Mouse (Mus musculus) cerebellum, adult 18-20 months (tissue): ENCODE data around the gene Klhdc7b.
A peak's percentile ranks its signal among the peaks of the same experiment; 100 is the strongest.

Experiments
- DNase-seq, 2 experiments: peaks; one replicate each; pipeline ENCODE4 v3.0.0; 2021

Gene Klhdc7b

GRCm38 (mm10) chr15:89376040-89376439 lies 8.7 kb upstream of the Klhdc7b start:
- peak in 1 of 2 experiments; percentile 22 for DNase-seq

GRCm38 (mm10) chr15:89376957-89377356 lies 7.8 kb upstream of the Klhdc7b start, which contains the start of gene Tymp:
TSS of gene Tymp (minus strand) at chr15:89377039.
- DNase-seq, result peak in 1 of 2 experiments; percentile 31

- peak in 1 of 2 experiments; percentile 39 for DNase-seq
These were observed 7.4 kb upstream of the Klhdc7b start for GRCm38 (mm10) chr15:89377362-89377761.

GRCm38 (mm10) chr15:89377938-89378828 lies 6.5 kb upstream of the Klhdc7b start:
- peak in 1 of 2 experiments; percentile 57 for DNase-seq

- DNase-seq, result peak; percentile 86 to 89
These were observed 5.8 kb upstream of the Klhdc7b start, which contains the start of gene Odf3b for GRCm38 (mm10) chr15:89378831-89379401. TSS of gene Odf3b (minus strand) at chr15:89379282.

- peak; percentile 61 to 69 for DNase-seq
These were observed 5.3 kb upstream of the Klhdc7b start for GRCm38 (mm10) chr15:89379429-89379828.

- no peak for DNase-seq
These were observed 2.4 kb downstream of the Klhdc7b start for GRCm38 (mm10) chr15:89387127-89387526.

- DNase-seq, result peak; percentile 55 to 65
These were observed 5.4 kb downstream of the Klhdc7b start for GRCm38 (mm10) chr15:89390081-89390480.

GRCm38 (mm10) chr15:89396883-89397282 lies 12.2 kb downstream of the Klhdc7b start:
- no peak for DNase-seq

- DNase-seq, result peak in 1 of 2 experiments; percentile 10
These were observed 13.4 kb downstream of the Klhdc7b start for GRCm38 (mm10) chr15:89398146-89398545.

- no peak for DNase-seq
These were observed 15.0 kb downstream of the Klhdc7b start for GRCm38 (mm10) chr15:89399716-89400115.

- no peak for DNase-seq
These were observed 17.8 kb downstream of the Klhdc7b start for GRCm38 (mm10) chr15:89402471-89402870.

- no peak for DNase-seq
These were observed 20.3 kb downstream of the Klhdc7b start for GRCm38 (mm10) chr15:89404831-89405623.

GRCm38 (mm10) chr15:89406691-89407090 lies 22.0 kb downstream of the Klhdc7b start:
- no peak for DNase-seq

GRCm38 (mm10) chr15:89410118-89410517 lies 25.4 kb downstream of the Klhdc7b start, which contains the start of gene Syce3:
TSS of gene Syce3 (minus strand) at chr15:89410503.
- DNase-seq, result peak in 1 of 2 experiments; percentile 14

- DNase-seq, result peak; percentile 34 to 42
These were observed 30.6 kb downstream of the Klhdc7b start for GRCm38 (mm10) chr15:89415282-89415681.

- peak; percentile 47 to 48 for DNase-seq
These were observed 37.2 kb downstream of the Klhdc7b start for GRCm38 (mm10) chr15:89421938-89422337.

GRCm38 (mm10) chr15:89424621-89425020 lies 39.9 kb downstream of the Klhdc7b start:
- DNase-seq, result peak in 1 of 2 experiments; percentile 10

GRCm38 (mm10) chr15:89425711-89426121 lies 41.0 kb downstream of the Klhdc7b start, which contains the start of gene Cpt1b:
TSS of gene Cpt1b (minus strand) at chr15:89425863.
- peak in 1 of 2 experiments; percentile 10 for DNase-seq

GRCm38 (mm10) chr15:89426716-89427115 lies 42.0 kb downstream of the Klhdc7b start:
- DNase-seq, result peak in 1 of 2 experiments; percentile 5

GRCm38 (mm10) chr15:89428136-89428790 lies 43.5 kb downstream of the Klhdc7b start:
- peak in 1 of 2 experiments; percentile 29 for DNase-seq

GRCm38 (mm10) chr15:89428821-89429351 lies 44.2 kb downstream of the Klhdc7b start:
- DNase-seq, result no peak
